Mouse (Mus musculus): Measurements from ENCODE around the gene Fermt2.

DNA sequence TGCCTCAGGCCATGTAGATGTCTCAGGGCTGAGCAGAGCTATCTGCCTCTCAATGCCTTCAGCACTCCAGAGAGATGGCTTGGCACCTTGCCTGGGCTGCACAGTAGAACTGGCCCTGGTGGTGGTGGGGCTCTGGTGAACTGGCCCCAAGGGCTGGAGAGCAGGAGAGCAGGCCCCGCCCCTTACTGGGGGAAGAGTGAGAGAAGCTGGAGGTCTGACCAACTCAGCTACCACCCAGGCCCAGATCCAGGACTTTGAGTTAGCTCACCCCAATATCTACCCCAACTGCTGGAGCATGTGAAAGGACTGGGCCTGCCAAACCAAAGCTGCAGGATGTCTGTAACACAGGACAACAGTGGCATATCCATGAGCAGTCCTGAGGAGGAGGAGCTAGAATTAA lies 33.7 kb upstream of the Fermt2 start:
- TF ChIP-seq GATA1 (IDR thresholded peaks at IDR 0.05; ENCODE audit: low read length) (no peak), TAL1 (IDR thresholded peaks at IDR 0.05; ENCODE audit: low read length) (no peak)

Measured in erythroblast, embryonic 14.5 days (primary cell).